Mouse (Mus musculus): ENCODE data around the gene Dusp13. TPM values are rescaled to one million over a fixed set of nuclear protein-coding genes. Genes with fewer than 3 reads are reported as not detected.

Gene Dusp13
- polyA plus RNA-seq, 1 experiment from 2014 or later: 1.9 TPM

DNA sequence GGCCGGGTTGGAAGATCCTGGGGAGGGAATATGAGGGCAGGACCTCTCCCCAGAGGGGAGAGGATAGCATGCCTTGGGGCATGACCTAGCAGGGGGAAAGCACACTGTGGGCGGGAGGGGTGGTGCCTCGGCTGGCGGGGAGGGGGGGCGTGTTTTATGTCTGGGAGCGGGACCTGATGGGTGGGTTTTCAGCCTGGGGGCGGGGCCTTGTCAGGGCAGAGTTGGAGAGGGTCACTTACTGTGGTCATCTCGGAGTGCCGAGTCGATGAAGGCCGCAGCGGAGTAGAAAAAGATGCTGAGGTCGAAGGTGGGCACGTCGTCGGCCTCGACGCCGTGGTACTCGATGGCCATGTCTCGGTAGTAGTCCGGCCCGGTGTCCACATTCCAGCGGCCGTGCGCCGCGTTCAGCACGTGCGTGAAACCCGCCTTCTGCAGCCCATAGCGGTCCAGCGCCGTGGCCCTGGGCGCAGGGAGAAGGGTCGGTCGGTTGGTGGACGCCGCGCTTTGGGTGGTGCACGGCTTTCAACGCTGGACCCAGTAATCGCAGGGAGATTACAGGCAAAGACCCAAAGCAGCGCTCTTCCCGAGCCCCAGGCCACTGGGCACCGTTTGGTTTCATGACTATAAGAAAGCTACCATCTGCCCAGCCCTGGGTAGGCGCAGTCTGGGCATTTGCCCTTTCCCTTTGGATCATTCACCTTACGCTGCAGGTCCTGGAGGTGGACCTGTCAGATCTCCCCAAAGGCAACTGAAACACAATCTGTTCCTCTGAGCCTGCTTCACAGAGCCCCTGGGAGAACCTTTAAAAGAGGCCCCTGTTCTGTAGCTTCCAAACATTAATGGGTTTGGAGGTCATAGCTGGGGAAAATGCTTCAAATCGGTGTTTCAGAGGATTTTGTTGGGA is 64.4 kb downstream of the Dusp13 start:
- peak overlapping the region; percentile 41; the same call in 1 of the 2 replicates for H3K9ac ChIP-seq (ENCODE audit: low read length)

DNA sequence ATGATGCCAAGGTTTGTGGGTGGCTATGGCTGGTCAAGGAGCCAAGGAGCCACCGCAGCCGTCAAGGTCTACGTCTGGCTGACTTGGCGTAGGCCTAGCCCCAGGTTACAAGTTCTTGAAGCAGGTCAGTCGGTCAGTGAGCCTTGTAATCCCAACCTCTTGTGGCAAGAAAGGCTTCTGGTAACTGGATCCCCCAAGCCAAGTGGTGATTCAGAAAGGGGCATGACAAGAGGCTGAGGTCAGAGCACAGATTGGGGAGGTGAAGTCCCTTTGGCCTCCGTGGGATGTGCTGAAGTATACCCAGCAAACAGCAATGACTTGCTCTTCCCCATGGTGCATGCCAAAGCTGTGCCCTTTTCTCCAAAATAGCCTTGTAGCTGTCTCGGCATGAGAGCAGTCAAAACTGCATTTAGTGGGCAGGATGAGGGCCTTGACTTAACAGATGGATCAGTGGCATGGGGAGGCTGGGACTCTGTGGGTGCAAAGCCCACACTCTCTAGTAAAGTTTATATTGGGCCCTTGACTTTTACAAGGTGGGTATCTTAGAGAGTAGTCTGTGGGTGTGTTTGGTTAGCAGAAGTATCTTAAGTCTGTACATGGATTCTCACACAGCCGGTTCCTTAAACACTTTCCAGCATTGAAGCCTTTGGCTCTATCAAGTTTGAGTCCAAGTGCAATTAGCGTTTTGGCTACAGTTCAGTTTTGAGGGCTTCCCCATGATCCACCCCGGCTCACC is 65.4 kb downstream of the Dusp13 start:
- no peaks in the 10 kb centered on the region for H3K36me3 ChIP-seq (ENCODE audit: control insufficient read depth, insufficient read depth, low read length)
- no peak for DNase-seq (ENCODE audit: low spot score)
- no peaks in the 10 kb centered on the region for H3K9me3 ChIP-seq (ENCODE audit: control insufficient read depth, low read length)
- TF ChIP-seq CTCF (IDR thresholded peaks at IDR 0.05; ENCODE audit: low read depth): no peak
- no peak for TF ChIP-seq EP300 (optimal IDR thresholded peaks at IDR 0.05)
- no peak for ATAC-seq (ENCODE audit: low FRiP score, low TSS enrichment)
- no peaks in the 10 kb centered on the region for H3K27me3 ChIP-seq (ENCODE audit: control insufficient read depth, insufficient read depth, low read length)
- 87% methylated on average over 10 of the region's 10 CpGs for WGBS
- no peak overlapping the region for H3K4me3 ChIP-seq (ENCODE audit: low read depth, low read length)
- H3K27ac ChIP-seq (replicated peaks): no peak overlapping the region
- H3K4me2 ChIP-seq (replicated peaks; ENCODE audit: low read depth): no peak overlapping the region
- H3K9ac ChIP-seq (ENCODE audit: low read length): no peak overlapping the region
- no peaks in the 10 kb centered on the region for H3K4me1 ChIP-seq (replicated peaks; ENCODE audit: control insufficient read depth, insufficient read depth)

More for the DNA sequence above, 64.4 kb downstream of the Dusp13 start:
- DNase-seq (ENCODE audit: low spot score) (peak; percentile 37), ATAC-seq (ENCODE audit: low FRiP score, low TSS enrichment) (peak; percentile 35)
- no peaks in the 10 kb centered on the region for H3K9me3 ChIP-seq (ENCODE audit: control insufficient read depth, low read length)
- H3K4me1 ChIP-seq (replicated peaks; ENCODE audit: control insufficient read depth, insufficient read depth): no peaks in the 10 kb centered on the region
- no peak overlapping the region for H3K27ac ChIP-seq (replicated peaks)
- WGBS: 16% methylated on average over 46 of the region's 49 CpGs
- H3K4me3 ChIP-seq (ENCODE audit: low read depth, low read length): peak overlapping the region; percentile 27; the same call in 1 of the 2 replicates
- TF ChIP-seq EP300 (optimal IDR thresholded peaks at IDR 0.05) (no peak), CTCF (IDR thresholded peaks at IDR 0.05; ENCODE audit: low read depth) (no peak)
- no peaks in the 10 kb centered on the region for H3K36me3 ChIP-seq (ENCODE audit: control insufficient read depth, insufficient read depth, low read length)
- peak overlapping the region; percentile 54 for H3K4me2 ChIP-seq (replicated peaks; ENCODE audit: low read depth)
- H3K27me3 ChIP-seq (ENCODE audit: control insufficient read depth, insufficient read depth, low read length): no peaks in the 10 kb centered on the region

GRCm38 (mm10) chr14:21683834-21684233 is 67.1 kb downstream of the Dusp13 start:
- 89% methylated on average over 4 of the region's 4 CpGs for WGBS
- H3K27me3 ChIP-seq (ENCODE audit: control insufficient read depth, insufficient read depth, low read length): no peaks in the 10 kb centered on the region
- H3K4me3 ChIP-seq (ENCODE audit: low read depth, low read length): no peak overlapping the region
- no peak overlapping the region for H3K9ac ChIP-seq (ENCODE audit: low read length)
- no peak for ATAC-seq (ENCODE audit: low FRiP score, low TSS enrichment)
- no peaks in the 10 kb centered on the region for H3K9me3 ChIP-seq (ENCODE audit: control insufficient read depth, low read length)
- no peak overlapping the region for H3K4me2 ChIP-seq (replicated peaks; ENCODE audit: low read depth)
- no peak overlapping the region for H3K27ac ChIP-seq (replicated peaks)
- H3K36me3 ChIP-seq (ENCODE audit: control insufficient read depth, insufficient read depth, low read length): no peaks in the 10 kb centered on the region
- TF ChIP-seq CTCF (IDR thresholded peaks at IDR 0.05; ENCODE audit: low read depth): no peak
- no peak for TF ChIP-seq EP300 (optimal IDR thresholded peaks at IDR 0.05)
- no peak for DNase-seq (ENCODE audit: low spot score)
- 0 out of 2 replicates have a peak, but pooled peaks cover 3% of the 10 kb centered on the region for H3K4me1 ChIP-seq (replicated peaks; ENCODE audit: control insufficient read depth, insufficient read depth)

Other genes starting within 250 kb of the Dusp13 start
- not detected in 2 replicates for gene Dupd1, start 36.6 kb downstream of the Dusp13 start, polyA plus RNA-seq (2015; fragmentation: Nextera tagmentation; extraction: Ambion mirVana)
- gene Samd8, start 650 bp downstream of the Dusp13 start, polyA plus RNA-seq (2015; fragmentation: Nextera tagmentation; extraction: Ambion mirVana): 15.3 and 15.9 TPM in 2 replicates
- 276 and 279 TPM in 2 replicates for gene Vdac2, start 74.1 kb upstream of the Dusp13 start, polyA plus RNA-seq (2015; fragmentation: Nextera tagmentation; extraction: Ambion mirVana)
- gene Comtd1, start 97.8 kb upstream of the Dusp13 start, polyA plus RNA-seq (2015; fragmentation: Nextera tagmentation; extraction: Ambion mirVana): 39.2 and 45.8 TPM in 2 replicates
- 10.0 and 11.3 TPM in 2 replicates for gene Zfp503, start 238.4 kb upstream of the Dusp13 start, polyA plus RNA-seq (2015; fragmentation: Nextera tagmentation; extraction: Ambion mirVana)

Data from stomach, postnatal 0 days (tissue).